Mouse (Mus musculus) kidney, adult 2 months (tissue): ENCODE data around the gene Ripor3. TPM values are rescaled to one million over a fixed set of nuclear protein-coding genes. Genes with fewer than 3 reads are reported as not detected.
A peak's percentile ranks its signal among the peaks of the same experiment; 100 is the strongest.

Experiments
- DNase-seq: peaks from one replicate; pipeline ENCODE4 v3.0.0; 2021
- H3K27ac ChIP-seq: fragments of 200-500 bp; 2 replicates; pipeline ENCODE4 v1.5.1; 2012; ENCODE audit warnings: low read depth, low read length, control low read depth, inconsistent platforms; ENCODE audit not compliant: insufficient read depth
- H3K27me3 ChIP-seq: fragments of 200-500 bp; replicated peaks from 2 replicates; pipeline ENCODE4 v1.6.1; 2012; ENCODE audit warnings: mild to moderate bottlenecking, moderate library complexity, low read length, inconsistent platforms; ENCODE audit not compliant: control insufficient read depth, insufficient read depth
- H3K36me3 ChIP-seq: fragments of 200-500 bp; 2 replicates; pipeline ENCODE4 v1.6.1; 2012; ENCODE audit warnings: mild to moderate bottlenecking, moderate library complexity, low read length, inconsistent platforms; ENCODE audit not compliant: control insufficient read depth, insufficient read depth
- H3K4me1 ChIP-seq: fragments of 200-500 bp; 2 replicates; pipeline ENCODE4 v1.6.1; 2011; ENCODE audit warnings: low read length; ENCODE audit not compliant: control insufficient read depth, insufficient read depth
- H3K4me3 ChIP-seq: fragments of 200-500 bp; 2 replicates; pipeline ENCODE4 v1.5.1; 2011; ENCODE audit warnings: mild to moderate bottlenecking, low read depth, low read length, control low read depth; ENCODE audit not compliant: insufficient read depth
- CTCF ChIP-seq: fragments of 200-500 bp; conservative IDR thresholded peaks from 2 replicates; pipeline ENCODE4 v1.5.1; 2011; ENCODE audit warnings: low read depth, mild to moderate bottlenecking, control low read depth, low read length, moderate library complexity, mixed read lengths; ENCODE audit not compliant: insufficient read depth, insufficient read length
- POLR2A ChIP-seq: fragments of 200-500 bp; IDR thresholded peaks from one replicate; pipeline ENCODE4 v1.6.1; 2011; ENCODE audit warnings: low read depth, low read length, control low read depth
- WGBS: fragments of 180-500 bp; shearing (Covaris S2); methylation state at CpG from one replicate; pipeline ENCODE4 v1.1.7; 2018; 5-methylcytosine and 5-hydroxymethylcytosine counted together
- polyA plus RNA-seq: library from polyadenylated mRNA; depleted of rRNA; stranded (reverse); fragments of >200 nt; gene quantifications from 2 replicates; pipeline ENCODE4 v1.2.3, GENCODE M21; 2012; rRNA removed

Gene Ripor3
- polyA plus RNA-seq, 1 experiment: 12.3 TPM

DNA sequence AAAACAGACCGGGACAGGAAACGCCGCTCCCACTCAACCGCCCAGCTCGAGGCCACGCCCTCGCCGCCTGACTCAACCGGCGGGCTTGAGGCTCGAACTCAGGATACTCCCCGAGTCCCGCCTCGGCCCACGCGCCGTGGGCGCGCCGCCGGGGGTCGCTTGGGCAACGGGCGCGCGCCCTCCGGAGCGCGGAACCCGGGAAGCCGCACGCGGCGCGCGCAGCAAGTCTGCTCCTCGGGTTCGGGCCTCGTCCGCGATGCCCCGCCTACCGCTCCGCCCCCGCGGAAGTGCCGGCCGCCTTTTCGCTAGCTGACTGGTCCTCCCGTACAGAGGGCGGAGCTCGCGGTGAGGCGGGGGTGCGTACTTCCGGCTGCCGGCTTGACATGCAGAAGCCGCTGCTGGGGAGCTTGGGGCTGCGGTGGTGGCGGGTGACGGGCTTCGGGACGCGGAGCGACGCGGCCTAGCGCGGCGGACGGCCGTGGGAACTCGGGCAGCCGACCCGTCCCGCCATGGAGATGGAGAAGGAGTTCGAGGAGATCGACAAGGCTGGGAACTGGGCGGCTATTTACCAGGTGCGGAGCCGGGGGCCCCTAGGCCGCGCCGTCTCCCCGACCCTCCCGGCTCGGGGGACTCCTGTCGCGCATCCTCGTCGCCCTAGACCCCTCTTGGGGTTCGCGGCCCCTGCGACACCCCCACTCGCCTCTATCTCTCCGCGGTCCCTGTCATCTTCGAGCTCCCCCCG, 78.3 kb downstream of the Ripor3 start, which contains the start of gene Ptpn1:
Ptpn1 (plus strand) TSS at position 73 of the 742 bp plus-strand sequence.
- H3K27me3 ChIP-seq: no peaks in the 10 kb centered on the region
- DNase-seq: peak; percentile 99
- H3K36me3 ChIP-seq: no peaks in the 10 kb centered on the region
- H3K4me3 ChIP-seq: peak within 1 kb of the TSS; percentile 99
- peaks cover 3% of the 10 kb centered on the region; the same call in 1 of the 2 replicates for H3K4me1 ChIP-seq
- H3K27ac ChIP-seq: peak within 1 kb of the TSS; percentile 92
- WGBS: under 1% methylated on average over 99 of the region's 99 CpGs
- TF ChIP-seq CTCF (no peak), POLR2A (peak; percentile 73)

DNA sequence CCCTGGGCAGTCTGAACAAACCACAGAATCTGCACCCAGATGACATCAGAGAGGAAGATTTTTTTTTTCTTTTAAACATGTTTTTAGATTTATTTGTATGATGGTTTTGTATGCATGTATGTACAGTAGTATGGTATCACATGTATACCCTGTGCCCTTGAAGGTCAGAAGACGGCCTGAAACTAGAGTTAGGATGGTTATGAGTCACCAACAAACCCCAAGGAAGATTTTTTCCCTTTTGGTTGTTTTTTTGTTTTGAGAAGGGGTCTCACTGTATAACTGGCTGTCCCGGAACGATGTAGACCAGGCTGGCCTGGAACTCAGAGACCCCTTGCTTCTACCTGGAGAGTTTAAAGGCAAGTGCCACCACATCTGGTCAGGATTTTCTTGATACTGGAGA, 79.4 kb downstream of the Ripor3 start:
- no peak overlapping the region for H3K4me3 ChIP-seq
- TF ChIP-seq POLR2A: no peak
- no peak for TF ChIP-seq CTCF
- peaks cover 3% of the 10 kb centered on the region; the same call in 1 of the 2 replicates for H3K4me1 ChIP-seq
- no peak overlapping the region for H3K27ac ChIP-seq
- no peak for DNase-seq
- no peaks in the 10 kb centered on the region for H3K27me3 ChIP-seq
- 94% methylated on average over 3 of the region's 3 CpGs for WGBS
- H3K36me3 ChIP-seq: no peaks in the 10 kb centered on the region

Other genes starting within 250 kb of the Ripor3 start
- 29.9 and 31.0 TPM in 2 replicates for gene Ptpn1, start 78.6 kb downstream of the Ripor3 start, polyA plus RNA-seq
- 41.0 and 44.4 TPM in 2 replicates for gene Pard6b, start 70.4 kb upstream of the Ripor3 start, polyA plus RNA-seq
- gene Adnp, start 196.5 kb upstream of the Ripor3 start, polyA plus RNA-seq: 14.9 and 15.8 TPM in 2 replicates
- 3.4 and 8.5 TPM in 2 replicates for gene Gm20716, start 219.7 kb upstream of the Ripor3 start, polyA plus RNA-seq
- gene Dpm1, start 220.0 kb upstream of the Ripor3 start, polyA plus RNA-seq: 35.8 and 36.6 TPM in 2 replicates
- gene Mocs3, start 220.0 kb upstream of the Ripor3 start, polyA plus RNA-seq: 9.3 and 14.8 TPM in 2 replicates